Mouse (Mus musculus) frontal cortex, adult 2 months (tissue): ENCODE measurements around the gene Atp2a2. TPM values are rescaled to one million over a fixed set of nuclear protein-coding genes. Genes with fewer than 3 reads are reported as not detected.

ENCODE experiments used
- DNase-seq, 2 experiments: peaks; one replicate each; pipeline ENCODE4 v3.0.0; 2022; ENCODE audit warnings: low spot score in 1 of 2; ENCODE audit errors: extremely low spot score in 1 of 2
- polyA plus RNA-seq: library from polyadenylated mRNA; depleted of rRNA; stranded (reverse); fragments of >200 nt; gene quantifications from 2 replicates; pipeline ENCODE4 v1.2.3, GENCODE M21; 2012

The Atp2a2 gene
- polyA plus RNA-seq, 1 experiment = 269 TPM

- DNase-seq = no peak
Observed at GRCm38 (mm10) chr5:122454883-122455282, 47.1 kb downstream of the Atp2a2 start.

GRCm38 (mm10) chr5:122454442-122454841 lies 47.6 kb downstream of the Atp2a2 start:
- DNase-seq = no peak

DNA sequence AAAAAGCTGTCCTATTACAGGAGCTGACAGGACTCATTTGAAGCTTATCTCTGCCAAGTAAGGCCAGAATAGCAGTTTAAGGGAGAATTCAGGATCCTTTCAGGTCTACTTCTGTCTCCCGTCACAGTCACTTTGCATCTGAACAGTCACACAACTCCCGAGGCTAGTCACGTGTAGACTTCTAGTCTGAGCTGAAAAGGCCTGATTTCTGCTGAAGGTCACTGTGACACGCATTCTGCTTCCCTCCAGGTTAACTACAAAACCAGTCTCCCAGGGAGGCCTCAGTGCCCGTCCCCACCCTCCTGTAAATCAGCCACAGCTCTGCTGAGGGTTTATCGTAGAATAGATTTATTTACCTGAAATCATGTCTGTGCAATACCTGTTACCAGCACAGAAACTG lies 48.8 kb downstream of the Atp2a2 start:
- DNase-seq = no peak

DNA sequence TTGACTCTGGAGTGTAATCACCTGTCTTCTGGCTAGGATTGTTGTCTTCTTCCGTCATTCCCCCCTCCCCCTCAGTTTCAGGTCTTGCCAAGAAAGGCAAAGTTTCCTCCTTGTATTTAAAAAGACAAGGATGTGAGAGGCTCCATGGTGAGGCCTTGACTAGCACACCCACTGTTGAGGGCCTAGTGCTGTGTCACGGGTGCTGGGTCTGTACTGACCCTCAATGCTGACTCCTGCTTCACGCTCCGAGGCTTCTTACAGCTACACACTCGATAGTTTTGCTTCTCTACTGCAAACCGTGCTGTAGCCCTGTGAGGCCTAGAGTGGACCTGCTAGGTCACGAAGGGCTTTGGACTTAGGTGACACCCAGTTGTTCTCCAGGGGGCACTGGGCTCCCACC lies 49.8 kb downstream of the Atp2a2 start:
- no peak for DNase-seq

- DNase-seq = no peak
Observed at GRCm38 (mm10) chr5:122451324-122451723, 50.7 kb downstream of the Atp2a2 start.

DNA sequence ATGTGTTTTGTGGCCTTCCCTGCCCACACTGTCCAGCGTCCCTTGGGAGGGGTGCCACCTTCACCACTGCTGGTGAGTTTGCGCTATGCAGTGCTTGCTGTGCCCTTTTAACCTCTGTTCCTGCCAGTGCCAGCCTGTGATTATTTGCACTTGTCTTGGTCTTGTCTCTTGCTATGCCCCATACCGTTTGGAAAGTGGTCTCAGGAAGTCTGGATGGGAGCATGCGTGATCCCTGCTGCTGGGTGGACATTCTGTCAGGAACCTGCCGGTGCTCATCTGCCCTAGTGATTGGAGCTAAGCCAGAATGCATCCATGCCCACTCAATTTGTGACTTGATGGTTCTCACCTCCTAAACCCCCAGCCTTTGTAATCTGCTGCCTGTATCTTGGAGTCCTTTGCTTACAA lies 51.1 kb downstream of the Atp2a2 start:
- no peak for DNase-seq

DNA sequence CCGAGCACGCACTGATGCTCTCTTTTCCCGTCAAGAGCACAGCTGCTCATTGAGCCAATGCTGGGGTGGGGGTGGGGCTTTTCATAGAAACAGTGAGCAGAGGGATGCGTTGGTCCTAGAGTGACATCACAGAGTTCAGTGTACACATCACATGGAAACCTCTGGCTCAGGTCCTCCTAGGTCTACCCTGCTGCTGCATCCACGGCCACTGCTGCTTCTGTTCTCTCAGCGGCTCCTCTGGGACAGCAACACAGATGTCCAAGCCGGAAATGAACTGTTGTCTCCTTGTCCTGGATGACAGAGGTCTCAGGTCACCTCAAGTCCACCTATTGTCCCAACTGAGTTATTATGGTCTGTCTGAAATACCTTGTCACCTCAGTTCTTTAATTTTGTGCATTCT lies 52.1 kb downstream of the Atp2a2 start:
- DNase-seq = no peak

DNA sequence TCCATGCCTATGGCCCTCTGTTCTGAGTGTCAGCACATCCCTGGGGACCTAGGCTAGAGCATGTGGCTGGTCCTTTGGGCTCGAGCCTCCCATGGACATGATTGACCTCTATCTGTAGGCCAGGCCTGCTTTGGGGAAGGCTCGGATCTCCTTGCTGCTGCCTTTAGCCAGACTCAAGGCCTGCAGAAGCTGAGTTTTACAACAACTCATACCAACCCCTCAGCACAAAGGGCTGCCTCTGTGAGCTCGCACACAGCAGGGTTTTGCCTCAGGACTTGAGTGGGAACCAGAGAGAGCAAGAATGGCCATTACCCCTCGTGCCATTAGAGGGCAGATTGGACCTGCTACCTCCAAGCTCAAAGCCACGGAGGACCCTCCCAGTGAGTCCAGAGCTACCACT lies 53.2 kb downstream of the Atp2a2 start:
- no peak for DNase-seq

GRCm38 (mm10) chr5:122447857-122448256 lies 54.2 kb downstream of the Atp2a2 start:
- DNase-seq = no peak

GRCm38 (mm10) chr5:122445051-122445610 lies 56.9 kb downstream of the Atp2a2 start:
- no peak for DNase-seq

DNA sequence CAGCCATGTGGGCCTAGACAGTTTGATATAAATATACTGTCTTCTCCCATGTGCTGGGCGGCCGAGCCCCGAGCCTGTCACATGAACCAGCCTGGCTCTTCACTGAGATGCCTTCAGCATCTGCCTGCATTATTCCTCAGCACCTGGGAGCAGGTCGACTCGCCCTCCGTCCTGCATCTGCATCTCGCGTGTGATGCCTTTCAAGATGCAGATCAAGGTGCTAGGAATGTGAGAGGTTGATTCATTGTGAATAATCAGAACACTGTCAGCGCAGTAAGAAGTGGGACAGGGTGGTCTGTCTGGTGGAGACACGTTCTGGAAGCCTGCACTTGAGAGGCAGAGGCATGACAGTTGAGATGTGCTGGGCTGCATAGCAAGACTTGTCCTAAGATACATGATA lies 57.5 kb downstream of the Atp2a2 start:
- DNase-seq = no peak

DNA sequence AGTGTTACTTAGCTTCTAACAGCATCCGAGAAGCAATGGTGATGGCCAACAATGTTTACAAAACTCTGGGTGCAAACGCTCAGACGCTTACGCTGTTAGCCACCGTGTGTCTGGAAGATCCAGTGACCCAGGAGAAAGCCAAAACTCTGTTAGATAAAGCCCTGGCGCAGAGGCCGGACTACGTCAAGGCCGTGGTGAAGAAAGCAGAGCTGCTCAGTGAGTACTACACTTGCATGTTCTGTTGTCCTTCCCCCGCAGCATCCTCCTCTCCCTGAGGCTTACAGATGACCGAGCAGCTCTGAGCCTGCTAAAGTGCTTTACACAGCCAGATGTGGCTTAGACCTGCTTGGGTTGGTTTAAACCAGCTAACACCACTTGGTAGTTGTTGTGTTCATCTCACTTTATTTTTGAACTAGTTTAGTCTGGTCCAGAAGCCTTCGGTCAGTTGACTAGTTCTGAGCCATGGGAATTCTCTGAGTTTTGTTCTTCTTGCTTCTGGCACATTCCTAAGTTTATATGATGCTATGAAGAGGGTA lies 61.9 kb downstream of the Atp2a2 start:
- DNase-seq = no peak

- no peak for DNase-seq
Observed at GRCm38 (mm10) chr5:122439400-122440094, 62.5 kb downstream of the Atp2a2 start.

DNA sequence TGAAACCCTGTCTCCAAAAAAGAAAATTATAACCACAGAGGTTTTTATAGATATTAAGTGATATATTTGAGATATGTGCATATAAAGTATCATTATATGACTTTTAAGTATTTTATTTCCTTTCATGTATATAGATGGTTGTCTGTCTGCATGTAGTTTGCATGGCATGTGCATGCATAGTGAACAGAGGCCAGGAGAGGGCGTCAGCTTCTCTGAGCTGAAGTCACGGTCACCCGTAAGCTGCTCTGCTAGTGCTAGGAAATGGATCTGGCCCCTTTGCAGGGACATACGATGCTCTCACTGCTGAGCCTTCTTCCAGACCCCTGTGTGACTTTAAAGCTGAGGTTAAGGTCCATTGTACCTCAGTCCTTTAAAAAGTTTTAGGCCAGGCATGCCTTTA lies 67.5 kb downstream of the Atp2a2 start:
- DNase-seq = no peak

DNA sequence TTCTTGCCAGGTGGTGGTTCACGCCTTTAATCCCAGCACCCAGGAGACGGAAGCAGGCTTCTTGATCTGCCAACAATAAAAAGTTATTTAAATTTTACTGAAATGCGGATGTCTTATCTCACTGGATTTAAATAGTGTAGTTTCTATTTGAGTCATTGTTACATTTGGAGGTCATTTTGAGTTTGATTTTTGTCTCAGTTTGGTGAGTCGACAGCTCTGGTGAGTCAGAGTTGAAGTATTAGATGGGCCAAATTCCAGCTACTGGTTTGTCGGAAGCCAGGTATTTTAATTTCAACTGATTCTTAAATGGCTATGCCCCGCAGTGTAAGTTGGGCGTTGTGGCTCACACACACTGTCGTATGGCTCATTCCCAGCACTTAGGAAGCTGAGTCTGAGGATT lies 70.8 kb downstream of the Atp2a2 start:
- DNase-seq = no peak

DNA sequence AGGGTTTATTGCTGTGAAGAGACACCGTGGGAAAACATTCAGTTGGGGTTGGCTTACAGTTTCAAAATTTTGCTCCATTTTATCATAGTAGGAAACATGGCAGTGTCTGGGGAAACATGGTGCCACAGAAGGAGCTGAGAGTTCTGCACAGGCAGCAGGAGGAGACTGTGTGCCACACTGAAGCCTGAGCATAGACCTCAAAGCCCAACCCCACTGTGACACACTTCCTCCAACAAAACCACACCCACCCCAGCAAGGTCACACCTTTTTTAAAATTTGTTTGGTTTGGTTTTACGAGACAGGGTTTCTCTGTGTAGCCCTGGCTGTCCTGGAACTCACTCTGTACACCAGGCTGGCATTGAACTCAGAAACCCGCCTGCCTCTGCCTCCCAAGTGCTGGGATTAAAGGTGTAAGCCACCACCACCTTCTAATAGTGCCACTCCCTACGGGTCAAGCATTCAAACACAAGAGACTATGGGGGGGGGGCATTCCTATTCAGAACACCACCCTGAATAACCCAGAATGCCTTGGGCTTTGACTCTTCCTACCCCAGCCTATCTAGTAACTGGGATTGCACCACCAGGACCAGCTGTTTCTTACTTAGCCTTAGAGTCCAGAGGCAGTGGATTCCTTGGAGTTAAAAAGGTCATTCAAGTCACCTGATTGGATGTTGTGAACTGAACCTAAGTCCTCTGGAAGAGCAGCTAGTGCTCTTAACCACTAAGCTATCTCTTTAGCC lies 71.8 kb downstream of the Atp2a2 start:
- DNase-seq = no peak

- no peak for DNase-seq
Observed at GRCm38 (mm10) chr5:122425550-122425949, 76.5 kb downstream of the Atp2a2 start.

DNA sequence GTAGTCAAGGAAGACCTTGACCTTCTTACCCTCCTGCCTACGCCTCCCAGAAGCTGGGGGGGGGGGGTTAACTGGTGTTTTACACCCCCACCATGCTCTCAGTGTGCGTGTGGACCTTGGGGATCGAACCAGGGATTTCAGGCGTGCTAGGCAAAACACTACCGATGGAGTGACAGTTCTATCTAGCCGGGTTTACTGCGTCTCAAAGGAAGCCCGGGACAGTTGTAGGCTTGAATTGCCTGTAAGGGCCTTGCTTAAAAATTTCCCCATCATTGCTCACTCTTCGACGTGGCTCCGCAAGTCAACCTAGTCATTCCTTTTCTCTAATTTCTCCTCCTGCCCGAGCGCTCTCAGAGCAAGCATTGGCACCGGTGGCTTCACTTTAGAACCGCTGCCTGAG lies 78.9 kb downstream of the Atp2a2 start:
- DNase-seq = no peak

DNA sequence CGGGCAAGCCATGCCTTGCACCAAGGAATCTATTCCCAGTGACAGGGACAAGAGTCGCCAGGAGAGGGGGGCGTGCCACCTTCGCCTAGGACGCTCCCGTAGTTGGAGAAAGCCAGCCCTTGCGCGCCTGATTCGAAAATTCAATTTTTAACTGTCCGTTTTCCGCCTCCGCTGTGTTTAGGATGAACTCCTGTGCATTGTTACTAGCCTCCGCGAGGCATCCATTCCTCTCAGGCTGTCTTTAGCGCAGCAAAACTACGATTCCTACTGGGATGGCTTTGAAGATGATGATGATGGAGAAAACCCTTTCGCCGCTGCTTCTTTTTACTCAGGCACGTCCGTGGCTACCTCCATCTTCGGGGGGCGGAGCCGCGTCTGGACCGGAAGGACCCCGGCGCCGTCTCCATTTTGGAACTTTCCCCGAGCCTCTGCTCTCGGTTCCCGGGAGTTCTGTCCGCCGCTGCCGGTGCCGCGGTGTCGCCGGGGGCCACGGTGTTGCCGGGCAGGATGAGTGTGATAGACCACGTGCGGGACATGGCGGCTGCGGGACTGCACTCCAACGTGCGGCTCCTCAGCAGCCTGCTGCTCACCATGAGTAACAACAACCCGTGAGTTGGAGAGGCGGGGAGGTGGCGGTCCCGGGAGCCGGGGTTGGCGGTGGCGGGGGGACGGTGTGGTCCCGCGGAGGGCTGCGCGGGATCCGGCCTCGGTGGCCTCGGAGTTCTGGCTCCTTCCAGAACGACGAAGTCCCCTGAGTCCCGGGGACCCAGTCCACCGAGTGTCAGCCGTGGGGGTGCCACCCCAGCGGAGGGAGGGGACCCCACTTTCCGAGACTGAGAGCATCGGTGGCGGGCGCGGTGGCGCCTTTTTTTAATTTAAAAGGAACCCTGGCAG lies 79.7 kb downstream of the Atp2a2 start:
- peak; percentile 70 to 92 for DNase-seq

DNA sequence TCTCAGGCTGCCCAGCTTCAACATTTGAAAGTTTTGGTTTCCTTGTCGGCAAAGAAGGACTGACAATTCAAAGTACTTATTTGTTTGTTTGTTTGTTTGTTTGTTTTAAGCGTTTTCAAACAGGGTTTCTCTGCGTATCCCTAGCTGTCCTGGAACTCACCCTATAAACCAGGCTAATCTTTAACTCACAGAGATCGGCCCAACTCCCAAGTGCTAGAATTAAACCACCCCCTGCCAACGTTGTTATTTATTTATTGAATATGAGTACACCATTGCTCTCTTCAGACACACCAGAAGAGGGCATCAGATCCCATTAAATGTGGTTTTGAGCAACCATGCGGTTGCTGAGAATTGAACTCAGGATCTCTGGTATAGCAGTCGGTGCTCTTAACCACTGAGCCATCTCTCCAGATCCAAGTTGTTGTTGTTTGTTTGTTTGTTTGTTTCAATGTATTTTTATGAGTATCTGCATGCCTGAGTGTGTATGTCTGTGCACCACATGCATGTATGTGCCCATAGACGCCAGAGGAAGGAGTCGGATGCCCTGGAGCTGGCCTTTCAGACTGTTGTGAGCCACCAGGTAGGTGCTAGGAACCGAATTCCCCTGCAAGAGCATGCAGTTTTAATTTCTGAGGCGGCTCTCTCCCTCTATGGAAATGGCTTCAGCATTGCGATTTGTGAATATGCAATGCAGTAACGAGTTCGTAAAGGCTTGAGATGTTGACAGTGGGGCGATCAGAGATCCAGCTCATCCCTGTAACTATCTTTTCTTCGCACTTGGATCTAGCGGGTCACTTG lies 80.6 kb downstream of the Atp2a2 start, which contains the start of gene Anapc7:
Anapc7 (plus strand) TSS at position 423 of the 798 bp plus-strand sequence.
- DNase-seq = no peak
